Mouse (Mus musculus): ENCODE measurements around the gene Tomm40.

DNA sequence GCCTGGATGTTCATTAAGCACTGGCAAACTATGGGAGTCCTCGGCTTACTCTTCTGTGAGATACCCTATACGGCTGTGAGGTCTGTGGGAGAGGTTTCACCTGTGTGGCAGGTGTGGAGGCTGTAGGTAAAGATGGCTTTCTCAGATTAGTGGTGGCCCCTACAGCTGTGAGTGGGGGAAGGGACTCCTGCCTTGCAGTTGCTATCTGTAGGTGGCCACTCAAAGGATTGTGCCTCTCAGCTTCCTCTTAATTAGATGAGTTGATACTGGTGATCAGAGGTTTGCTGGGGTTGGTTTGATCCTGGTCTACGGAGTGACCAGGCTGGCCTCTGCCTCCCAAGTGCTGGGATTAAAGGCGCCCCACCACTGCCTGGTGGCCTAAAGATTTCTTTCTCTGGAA lies 10.8 kb downstream of the Tomm40 start:
- no peak for TF ChIP-seq EP300 (IDR thresholded peaks at IDR 0.05; ENCODE audit: low read depth)
- no peak for TF ChIP-seq CTCF (IDR thresholded peaks at IDR 0.05; ENCODE audit: low read depth)

All from liver, postnatal 0 days (tissue).